Mouse (Mus musculus) layer of hippocampus, adult 8-10 months (tissue): ENCODE measurements around the gene Mthfsd. TPM values are rescaled to one million over a fixed set of nuclear protein-coding genes. Genes with fewer than 3 reads are reported as not detected.
A peak's percentile ranks its signal among the peaks of the same experiment; 100 is the strongest.

ENCODE experiments used
- DNase-seq, 2 experiments: peaks; one replicate each; pipeline ENCODE4 v3.0.0; 2022; ENCODE audit warnings: low spot score in 2 of 2
- microRNA-seq, 2 experiments: library from miRNA; unstranded; fragments of <30 nt; microRNA quantifications; one replicate each; pipeline ENCODE4 v1.2.0; 2022
- total RNA-seq, 4 experiments: library from RNA; stranded (reverse); gene quantifications; 2 replicates each; pipeline ENCODE4 v1.2.4; 2022

The Mthfsd gene
- total RNA-seq, 4 experiments from 2014 or later, result 41.1 to 45.8 (median 44.7) TPM

- no peak for DNase-seq
Measured at GRCm38 (mm10) chr8:121074108-121074847, 33.9 kb downstream of the Mthfsd start.

GRCm38 (mm10) chr8:121073174-121074107, 34.8 kb downstream of the Mthfsd start:
- no peak for DNase-seq

GRCm38 (mm10) chr8:121072406-121073130, 35.6 kb downstream of the Mthfsd start:
- DNase-seq, result no peak

- no peak for DNase-seq
Measured at GRCm38 (mm10) chr8:121071454-121071853, 36.7 kb downstream of the Mthfsd start.

GRCm38 (mm10) chr8:121063649-121064048, 44.5 kb downstream of the Mthfsd start:
- no peak for DNase-seq

- peak; percentile 17 to 52 for DNase-seq
Measured at GRCm38 (mm10) chr8:121062521-121062920, 45.7 kb downstream of the Mthfsd start.

- DNase-seq, result peak; percentile 39 to 57
Measured at GRCm38 (mm10) chr8:121059098-121059497, 49.1 kb downstream of the Mthfsd start.

- DNase-seq, result no peak
Measured at GRCm38 (mm10) chr8:121058081-121058480, 50.1 kb downstream of the Mthfsd start.

GRCm38 (mm10) chr8:121047441-121047840, 60.8 kb downstream of the Mthfsd start:
- no peak for DNase-seq

GRCm38 (mm10) chr8:121043719-121044440, 64.3 kb downstream of the Mthfsd start:
- DNase-seq, result no peak

Small RNA genes within 50 kb of the gene (microRNA-seq; reads per million reads assigned to microRNA genes)
- 0 reads per million in 2 experiments for gene Gm27530

Other genes with a start within 250 kb of the Mthfsd start
- 1 to 10 TPM in 1 of 4 experiments, under 1 TPM in 3; 0.52 to 1.1 (median 0.59) TPM for gene Foxf1, start 24.0 kb downstream of the Mthfsd start, total RNA-seq
- gene Foxc2, start 7.8 kb upstream of the Mthfsd start, total RNA-seq, result 1 to 10 TPM; 1.0 to 2.3 (median 1.3) TPM
- gene Foxl1, start 19.5 kb upstream of the Mthfsd start, total RNA-seq, result under 1 TPM in 3 of 4 experiments, not detected in 1; 0.16 to 0.18 (median 0.16) TPM